Mouse (Mus musculus) stomach, postnatal 0 days (tissue): Measurements from ENCODE around the gene Tspan4.

ENCODE experiments used
- CTCF ChIP-seq: IDR thresholded peaks from 2 replicates; pipeline ENCODE4 v1.5.1; 2016; ENCODE audit warnings: antibody characterized with exemption, low read depth, mild to moderate bottlenecking, moderate library complexity
- EP300 ChIP-seq: optimal IDR thresholded peaks from 2 replicates; pipeline ENCODE3; 2016; ENCODE audit warnings: antibody characterized with exemption

- no peak for TF ChIP-seq EP300
- no peak for TF ChIP-seq CTCF
These were observed 44.8 kb downstream of the Tspan4 start for GRCm38 (mm10) chr7:141519795-141520194.
